Mouse (Mus musculus): ENCODE results near the gene Slc35g1.

- TF ChIP-seq HCFC1 (IDR thresholded peaks at IDR 0.05; ENCODE audit: borderline replicate concordance, insufficient read depth, low read length), result no peak
- TF ChIP-seq ZC3H11A (IDR thresholded peaks at IDR 0.05; ENCODE audit: borderline replicate concordance, low read depth, low read length), result no peak
- TF ChIP-seq MAFK (IDR thresholded peaks at IDR 0.05; ENCODE audit: insufficient read depth, low read depth, low read length), result no peak
These were observed 12.0 kb upstream of the Slc35g1 start for GRCm38 (mm10) chr19:38383769-38384168.

Measured in ES-E14 (cell line).